Mouse (Mus musculus) forebrain, embryonic 10.5 days (tissue): ENCODE measurements around the gene Narf. TPM values are rescaled to one million over a fixed set of nuclear protein-coding genes. Genes with fewer than 3 reads are reported as not detected.

Source experiments
- DNase-seq: peaks from one replicate; pipeline ENCODE4 v3.0.0-alpha.2; 2017; ENCODE audit warnings: low spot score; ENCODE audit errors: extremely low spot score
- H3K27ac ChIP-seq: fragments of 300-500 bp; sonication (generic); 2 replicates; pipeline ENCODE4 v1.5.1; 2016; ENCODE audit warnings: mild to moderate bottlenecking
- H3K27me3 ChIP-seq: fragments of 300-500 bp; sonication (generic); 2 replicates; pipeline ENCODE4 v1.6.1; 2016; ENCODE audit warnings: mild to moderate bottlenecking; ENCODE audit not compliant: poor library complexity, severe bottlenecking
- H3K36me3 ChIP-seq: fragments of 300-500 bp; sonication (generic); replicated peaks from 2 replicates; pipeline ENCODE4 v1.6.1; 2016; ENCODE audit warnings: mild to moderate bottlenecking, moderate library complexity
- H3K4me1 ChIP-seq: fragments of 300-500 bp; sonication (generic); 2 replicates; pipeline ENCODE4 v1.6.1; 2016
- H3K4me3 ChIP-seq: fragments of 300-500 bp; sonication (generic); 2 replicates; pipeline ENCODE4 v1.5.1; 2016; ENCODE audit warnings: mild to moderate bottlenecking, moderate library complexity
- H3K9me3 ChIP-seq: fragments of 300-500 bp; sonication (generic); 2 replicates; pipeline ENCODE4 v1.6.1; 2016; ENCODE audit warnings: mild to moderate bottlenecking, moderate library complexity
- WGBS: fragments of 180-500 bp; shearing (Covaris S2); methylation state at CpG from one replicate; pipeline ENCODE4 v1.1.7; 2016; 5-methylcytosine and 5-hydroxymethylcytosine counted together
- polyA plus RNA-seq: library from polyadenylated mRNA; unstranded; fragments of >200 nt; fragmentation: Nextera tagmentation; extraction: Ambion mirVana; gene quantifications from 2 replicates; pipeline ENCODE4 v1.2.1, GENCODE M21; 2016

The Narf gene
- 48.0 and 50.6 TPM in 2 replicates for polyA plus RNA-seq

GRCm38 (mm10) chr11:121236564-121237344 lies at the start of gene Narf:
Narf (plus strand) TSS chr11:121237253.
- under 1% methylated on average over 50 of the region's 50 CpGs for WGBS
- DNase-seq = peak; percentile 98
- Histone ChIP-seq H3K36me3 (peaks cover 30% of the 10 kb centered on the region), H3K27ac (peak within 1 kb of the TSS; percentile 99), H3K4me3 (peak within 1 kb of the TSS; percentile 78), H3K4me1 (peaks cover 33% of the 10 kb centered on the region), H3K9me3 (no peaks in the 10 kb centered on the region), H3K27me3 (no peaks in the 10 kb centered on the region)

DNA sequence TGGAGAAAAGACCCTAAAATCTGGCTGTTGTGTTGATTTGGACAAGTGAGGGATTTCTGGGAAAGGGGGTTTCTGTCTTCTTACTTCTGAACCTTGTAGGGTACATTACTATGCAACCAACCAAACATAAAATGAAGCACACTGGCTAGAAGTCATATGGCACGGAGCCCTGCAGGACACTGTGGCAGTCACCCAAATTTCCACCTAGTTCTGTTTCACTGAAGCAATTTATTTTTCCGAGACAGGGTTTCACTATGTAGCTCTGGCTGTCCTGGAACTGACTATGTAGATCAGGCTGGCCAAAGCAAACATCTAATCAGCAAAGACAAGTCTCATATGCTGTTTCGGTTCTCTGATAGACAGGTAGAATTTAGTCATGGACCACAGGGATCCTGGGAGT lies 47.4 kb upstream of the Narf start:
- no peaks in the 10 kb centered on the region for H3K9me3 ChIP-seq
- WGBS = 93% methylated on average over 3 of the region's 3 CpGs
- H3K27ac ChIP-seq = no peak overlapping the region
- DNase-seq = no peak
- H3K4me1 ChIP-seq = no peaks in the 10 kb centered on the region
- no peaks in the 10 kb centered on the region for H3K27me3 ChIP-seq
- H3K4me3 ChIP-seq = no peak overlapping the region
- H3K36me3 ChIP-seq = peaks cover 4% of the 10 kb centered on the region; the same call in 1 of the 2 replicates

GRCm38 (mm10) chr11:121192742-121193141 lies 44.3 kb upstream of the Narf start:
- 75% methylated on average over 2 of the region's 2 CpGs for WGBS
- H3K27me3 ChIP-seq = no peaks in the 10 kb centered on the region
- no peak for DNase-seq
- H3K4me1 ChIP-seq = no peaks in the 10 kb centered on the region
- no peak overlapping the region for H3K27ac ChIP-seq
- no peaks in the 10 kb centered on the region for H3K9me3 ChIP-seq
- no peak overlapping the region for H3K4me3 ChIP-seq
- peaks cover 3% of the 10 kb centered on the region; the same call in 1 of the 2 replicates for H3K36me3 ChIP-seq

- Histone ChIP-seq H3K4me1 (no peaks in the 10 kb centered on the region), H3K4me3 (no peak overlapping the region), H3K27me3 (no peaks in the 10 kb centered on the region), H3K36me3 (peaks cover 3% of the 10 kb centered on the region; the same call in 1 of the 2 replicates), H3K9me3 (no peaks in the 10 kb centered on the region), H3K27ac (no peak overlapping the region)
- 84% methylated on average over 3 of the region's 3 CpGs for WGBS
- no peak for DNase-seq
Observed at GRCm38 (mm10) chr11:121193415-121193814, 43.6 kb upstream of the Narf start.

- Histone ChIP-seq H3K9me3 (no peaks in the 10 kb centered on the region), H3K4me3 (no peak overlapping the region), H3K27ac (no peak overlapping the region), H3K36me3 (peaks cover 3% of the 10 kb centered on the region; the same call in 1 of the 2 replicates), H3K27me3 (no peaks in the 10 kb centered on the region), H3K4me1 (peaks cover 2% of the 10 kb centered on the region)
- no peak for DNase-seq
- WGBS = 60% methylated on average over 2 of the region's 2 CpGs
Observed at GRCm38 (mm10) chr11:121198622-121199021, 38.4 kb upstream of the Narf start.

DNA sequence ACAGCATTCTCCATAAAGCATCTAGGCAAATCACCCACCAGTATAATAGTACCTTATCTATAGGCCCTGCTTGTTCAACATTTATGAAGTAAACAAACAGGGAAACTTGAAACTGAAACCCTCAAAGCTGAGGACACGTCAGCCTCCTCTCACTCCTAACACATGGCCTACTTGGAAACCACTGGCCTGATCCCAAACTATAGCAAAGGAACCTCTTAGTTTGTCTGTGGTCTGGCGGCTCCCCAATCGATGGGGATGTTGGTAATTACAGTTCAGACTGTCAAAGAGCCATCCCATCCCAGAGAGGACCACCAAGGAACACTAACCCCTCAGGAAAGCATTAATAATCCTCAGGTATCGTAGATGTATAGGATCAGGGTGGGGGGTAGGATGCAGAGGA lies 37.2 kb upstream of the Narf start:
- H3K27me3 ChIP-seq = no peaks in the 10 kb centered on the region
- WGBS = 83% methylated on average over 4 of the region's 4 CpGs
- H3K27ac ChIP-seq = no peak overlapping the region
- H3K4me3 ChIP-seq = no peak overlapping the region
- no peaks in the 10 kb centered on the region for H3K9me3 ChIP-seq
- peaks cover 3% of the 10 kb centered on the region; the same call in 1 of the 2 replicates for H3K36me3 ChIP-seq
- H3K4me1 ChIP-seq = peaks cover 11% of the 10 kb centered on the region
- DNase-seq = no peak

GRCm38 (mm10) chr11:121200781-121201180 lies 36.3 kb upstream of the Narf start:
- Histone ChIP-seq H3K27ac (no peak overlapping the region), H3K36me3 (peaks cover 3% of the 10 kb centered on the region; the same call in 1 of the 2 replicates), H3K27me3 (no peaks in the 10 kb centered on the region), H3K4me1 (peaks cover 17% of the 10 kb centered on the region), H3K9me3 (no peaks in the 10 kb centered on the region), H3K4me3 (no peak overlapping the region)
- DNase-seq = no peak
- WGBS = 87% methylated on average over 6 of the region's 6 CpGs

- DNase-seq = no peak
Observed at GRCm38 (mm10) chr11:121201436-121202198, 35.4 kb upstream of the Narf start.

DNA sequence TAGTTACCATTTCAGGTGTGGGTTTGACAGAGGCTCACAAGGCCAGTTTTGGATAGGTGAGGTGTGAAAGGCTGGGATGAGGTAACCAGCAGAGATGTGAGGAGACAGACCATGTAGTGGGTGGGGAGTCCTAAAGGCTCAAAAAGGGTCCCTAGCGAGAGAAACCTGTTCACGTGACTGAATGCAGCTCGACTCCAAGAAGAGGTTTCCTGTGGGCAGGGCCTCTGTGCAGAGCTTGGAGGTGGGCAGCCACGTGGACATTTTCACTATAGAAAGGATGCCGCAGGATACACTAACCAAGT lies 33.2 kb upstream of the Narf start:
- no peak for DNase-seq
- Histone ChIP-seq H3K4me1 (peaks cover 17% of the 10 kb centered on the region), H3K27me3 (no peaks in the 10 kb centered on the region), H3K36me3 (peaks cover 16% of the 10 kb centered on the region), H3K4me3 (peak overlapping the region; percentile 76), H3K9me3 (no peaks in the 10 kb centered on the region), H3K27ac (peak overlapping the region; percentile 95)
- WGBS = 0% methylated on average over 5 of the region's 5 CpGs

More at GRCm38 (mm10) chr11:121201436-121202198, 35.4 kb upstream of the Narf start:
- Histone ChIP-seq H3K9me3 (no peaks in the 10 kb centered on the region), H3K4me1 (peaks cover 17% of the 10 kb centered on the region), H3K36me3 (no peaks in the 10 kb centered on the region), H3K27me3 (no peaks in the 10 kb centered on the region), H3K4me3 (no peak overlapping the region), H3K27ac (no peak overlapping the region)
- 75% methylated on average over 11 of the region's 11 CpGs for WGBS

DNA sequence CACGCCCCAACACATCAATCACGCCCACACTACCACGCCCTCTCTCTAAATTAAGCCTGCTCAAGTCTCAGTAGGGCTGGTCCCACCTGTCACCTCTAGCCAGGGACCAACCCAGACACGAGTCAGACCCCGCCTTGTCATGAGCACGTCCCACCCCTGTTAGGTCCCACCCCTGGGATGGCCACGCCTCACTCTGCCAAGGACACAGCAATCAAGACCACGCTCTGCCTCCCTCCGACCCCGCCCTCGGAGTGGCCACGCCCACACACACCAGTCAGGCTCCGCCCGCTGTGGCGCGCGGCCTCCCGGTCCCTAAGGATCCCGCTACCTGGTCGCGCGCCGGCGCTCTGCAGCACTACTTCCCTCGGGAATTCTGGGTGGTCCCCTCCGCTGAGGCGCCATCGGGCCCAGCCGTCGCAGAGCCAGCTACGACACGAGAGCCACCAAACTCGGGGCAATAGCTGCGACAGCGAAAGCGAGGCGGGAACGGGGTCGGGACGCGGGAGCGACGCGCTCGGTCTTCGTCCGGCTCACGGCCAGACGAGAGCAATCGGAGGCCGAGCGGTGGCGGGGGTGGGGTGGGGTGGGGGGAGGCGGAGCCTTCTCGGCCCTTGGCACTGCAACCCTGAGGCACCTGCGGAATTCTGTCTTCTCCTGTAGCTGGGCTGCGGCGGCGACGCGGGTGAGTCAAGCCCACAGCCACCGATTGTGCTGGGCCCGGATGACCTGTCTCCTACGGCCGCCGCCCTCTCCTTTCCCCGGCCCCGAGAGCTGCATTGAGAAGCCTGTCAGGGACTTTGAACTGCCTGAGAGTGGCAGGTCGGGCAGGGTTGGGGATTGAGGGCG lies 32.7 kb upstream of the Narf start, which contains the start of the genes Hexdc and Ogfod3:
TSS of gene Hexdc (plus strand) at position 273 of the 846 bp plus-strand sequence.
TSS of gene Ogfod3 (minus strand) at position 551 of the 846 bp plus-strand sequence.
- Histone ChIP-seq H3K9me3 (no peaks in the 10 kb centered on the region), H3K27me3 (no peaks in the 10 kb centered on the region), H3K27ac (peak within 1 kb of the TSS; percentile 95), H3K4me3 (peak within 1 kb of the TSS; percentile 76), H3K36me3 (peaks cover 21% of the 10 kb centered on the region), H3K4me1 (peaks cover 17% of the 10 kb centered on the region)
- peak; percentile 98 for DNase-seq
- under 1% methylated on average over 70 of the region's 70 CpGs for WGBS

DNA sequence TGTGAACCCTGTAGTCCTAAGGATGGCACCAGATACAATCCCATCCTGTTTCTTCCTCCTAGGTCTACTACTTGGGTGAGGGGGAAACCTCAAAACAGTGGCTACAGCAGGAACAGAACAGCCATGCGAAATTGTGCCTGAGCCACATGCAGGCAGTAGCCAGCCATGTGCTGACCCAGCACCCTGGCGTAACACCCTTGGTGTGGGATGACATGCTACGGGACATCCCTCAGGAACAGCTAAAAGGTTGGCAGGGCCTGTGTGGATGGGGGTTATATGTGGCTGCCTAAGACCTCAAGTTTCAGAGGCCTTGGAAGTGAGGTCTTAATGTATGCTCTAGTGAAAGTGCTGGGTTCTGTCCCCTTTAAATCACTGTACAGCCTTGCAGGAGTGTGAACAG lies 20.2 kb upstream of the Narf start:
- Histone ChIP-seq H3K27ac (no peak overlapping the region), H3K27me3 (no peaks in the 10 kb centered on the region), H3K9me3 (no peaks in the 10 kb centered on the region), H3K4me1 (no peaks in the 10 kb centered on the region), H3K4me3 (no peak overlapping the region), H3K36me3 (peaks cover 71% of the 10 kb centered on the region)
- DNase-seq = no peak
- 92% methylated on average over 3 of the region's 3 CpGs for WGBS

DNA sequence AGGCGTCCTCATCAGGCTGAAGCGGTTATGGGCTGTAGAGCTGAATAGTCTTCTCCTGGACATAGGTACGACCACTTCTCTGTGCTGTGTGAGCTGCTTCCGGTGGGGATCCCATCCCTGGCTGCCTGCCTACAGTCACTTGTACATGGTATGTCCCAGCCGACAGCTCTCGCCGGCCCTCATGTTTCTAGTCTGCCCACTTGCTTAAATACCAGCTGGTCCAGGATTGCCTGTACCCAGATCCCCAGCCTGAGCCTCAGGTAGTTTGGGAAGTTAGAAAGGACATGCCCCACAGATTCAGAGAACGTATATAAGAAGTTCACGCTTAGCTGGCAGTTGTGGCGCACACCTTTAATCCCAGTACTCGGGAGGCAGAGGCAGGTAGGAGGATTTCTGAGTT lies 17.3 kb upstream of the Narf start:
- peaks cover 87% of the 10 kb centered on the region for H3K36me3 ChIP-seq
- H3K4me3 ChIP-seq = no peak overlapping the region
- no peaks in the 10 kb centered on the region for H3K4me1 ChIP-seq
- 90% methylated on average over 11 of the region's 11 CpGs for WGBS
- no peaks in the 10 kb centered on the region for H3K9me3 ChIP-seq
- DNase-seq = no peak
- H3K27ac ChIP-seq = no peak overlapping the region
- H3K27me3 ChIP-seq = no peaks in the 10 kb centered on the region
